In the genomic region with DNA sequence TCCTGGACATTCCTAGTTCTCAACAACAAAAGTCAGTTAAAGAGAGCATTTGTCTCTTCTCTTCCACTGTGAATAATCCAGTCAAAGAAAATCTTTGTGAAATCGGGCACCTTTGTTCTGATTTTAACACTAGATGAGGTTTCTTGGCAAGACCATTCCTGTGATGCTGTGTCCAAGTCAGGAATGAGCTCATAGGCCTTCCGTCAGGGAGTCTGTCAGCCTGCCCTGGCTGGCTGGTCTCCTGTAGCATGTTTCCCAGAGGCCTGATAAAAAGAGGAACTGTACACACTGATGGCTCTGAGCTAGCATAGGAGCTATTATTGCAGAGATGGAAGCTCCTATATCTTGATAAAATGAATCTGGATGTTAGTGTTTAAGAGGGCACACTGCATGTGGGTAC, we compare ENCODE assay signal across 12 mouse cellular contexts. TPM values are rescaled to one million over a fixed set of nuclear protein-coding genes. Genes with fewer than 3 reads are reported as not detected.
DNase-seq lines count a peak whose midpoint lies in the region; ATAC-seq and TF ChIP-seq lines count a peak whose summit lies in the region.
"Had no signal": no experiment of that assay in that cellular context is flagged by ENCODE, and none has a peak within 500 bp of the region (broad histone marks: within the 10 kb centered on the region; RNA-seq: fewer than 3 reads in every experiment).

No protein-coding gene starts in this region.

- ATAC-seq in heart, embryonic 13.5 days (ENCODE audit: extremely low read depth, insufficient number of reproducible peaks, low FRiP score, low TSS enrichment) = no peak
- no peak for ATAC-seq in intestine, postnatal 0 days

- H3K4me3 ChIP-seq in CH12.LX (replicated peaks in 1 of 3; ENCODE audit: low read depth in 2 of 3, low read length in 2 of 3, poor library complexity in 1 of 3) = no peak overlapping the region
- no peak overlapping the region for H3K4me3 ChIP-seq in cerebellum, adult 2 months (replicated peaks; ENCODE audit: insufficient read depth, low read depth, low read length)
- no peak overlapping the region for H3K4me3 ChIP-seq in heart, embryonic 13.5 days
- H3K4me3 ChIP-seq in intestine, postnatal 0 days (ENCODE audit: low read depth, low read length) = no peak overlapping the region
- no peak overlapping the region for H3K4me3 ChIP-seq in left cerebral cortex, adult 2 months
- H3K4me3 ChIP-seq: liver, embryonic 13.5 days had no signal

- no peak for TF ChIP-seq RAD21 in CH12.LX (IDR thresholded peaks at IDR 0.05; ENCODE audit: low read depth, low read length)

- no peaks in the 10 kb centered on the region for H3K27me3 ChIP-seq in CH12.LX (replicated peaks)
- H3K27me3 ChIP-seq in cerebellum, adult 2 months (ENCODE audit: control insufficient read depth, insufficient read depth, low read length) = no peaks in the 10 kb centered on the region
- no peaks in the 10 kb centered on the region for H3K27me3 ChIP-seq in heart, embryonic 13.5 days (replicated peaks)
- no peaks in the 10 kb centered on the region for H3K27me3 ChIP-seq in intestine, postnatal 0 days (replicated peaks; ENCODE audit: control insufficient read depth, insufficient read depth, low read length)
- H3K27me3 ChIP-seq: liver, embryonic 13.5 days had no signal

- H3K79me2 ChIP-seq in CH12.LX (replicated peaks; ENCODE audit: control insufficient read depth, extremely low read depth, insufficient read depth, poor library complexity, severe bottlenecking) = no peaks in the 10 kb centered on the region

- no peak overlapping the region for H3K27ac ChIP-seq in CH12.LX (ENCODE audit: insufficient read depth, low read depth)
- no peak overlapping the region for H3K27ac ChIP-seq in cerebellum, adult 2 months (ENCODE audit: insufficient read depth, low read length)
- peak overlapping the region; percentile 8; the same call in 1 of the 2 replicates for H3K27ac ChIP-seq in heart, embryonic 13.5 days (replicated peaks)
- no peak overlapping the region for H3K27ac ChIP-seq in intestine, postnatal 0 days (ENCODE audit: low read depth, low read length)
- no peak overlapping the region for H3K27ac ChIP-seq in left cerebral cortex, adult 2 months
- H3K27ac ChIP-seq: liver, embryonic 13.5 days had no signal

- TF ChIP-seq CTCF in CH12.LX (conservative IDR thresholded peaks at IDR 0.05 in 1 of 2, IDR thresholded peaks at IDR 0.05 in 1 of 2; ENCODE audit: low read depth in 2 of 2, low read length in 2 of 2) = no peak
- no peak for TF ChIP-seq CTCF in cerebellum, adult 2 months (IDR thresholded peaks at IDR 0.05; ENCODE audit: borderline replicate concordance, insufficient read depth, low read depth, low read length)
- TF ChIP-seq CTCF in intestine, postnatal 0 days (IDR thresholded peaks at IDR 0.05; ENCODE audit: low read depth) = no peak
- no peak for TF ChIP-seq CTCF in left cerebral cortex, adult 2 months (IDR thresholded peaks at IDR 0.05)

- no peak overlapping the region for H3K4me2 ChIP-seq in CH12.LX (ENCODE audit: insufficient read depth, low read depth, poor library complexity, severe bottlenecking)
- H3K4me2 ChIP-seq in heart, embryonic 13.5 days = no peak overlapping the region
- H3K4me2 ChIP-seq in intestine, postnatal 0 days (replicated peaks; ENCODE audit: low read depth) = no peak overlapping the region
- H3K4me2 ChIP-seq: liver, embryonic 13.5 days had no signal

- TF ChIP-seq POLR2A in CH12.LX (IDR thresholded peaks at IDR 0.05; ENCODE audit: low read depth, low read length) = no peak
- TF ChIP-seq POLR2A in cerebellum, adult 2 months (IDR thresholded peaks at IDR 0.05; ENCODE audit: borderline replicate concordance, insufficient read depth, low read length) = no peak

- H3K36me3 ChIP-seq in CH12.LX (replicated peaks in 1 of 2; ENCODE audit: control insufficient read depth in 1 of 2, insufficient read depth in 1 of 2, low read length in 1 of 2) = no peaks in the 10 kb centered on the region
- H3K36me3 ChIP-seq in heart, embryonic 13.5 days = no peaks in the 10 kb centered on the region
- H3K36me3 ChIP-seq in intestine, postnatal 0 days (ENCODE audit: control insufficient read depth, insufficient read depth) = no peaks in the 10 kb centered on the region
- H3K36me3 ChIP-seq: liver, embryonic 13.5 days had no signal

- DNase-seq in gastrocnemius, adult 18-20 months (ENCODE audit: low spot score) = peak; percentile 61
- no peak for DNase-seq in gastrocnemius, postnatal 36 days
- peak; percentile 21 for DNase-seq in CH12.LX (ENCODE audit: extremely low read depth)
- DNase-seq in cerebellum, adult 2 months = peak; percentile 55 to 80
- DNase-seq in frontal cortex, postnatal 25 days (ENCODE audit: low spot score in 2 of 2) = no peak
- no peak for DNase-seq in left cerebral cortex, adult 2 months (ENCODE audit: extremely low spot score in 1 of 2, low spot score in 2 of 2)
- DNase-seq: adrenal gland, adult 8-10 months; liver, embryonic 13.5 days; right cerebral cortex, adult 18-20 months had no signal

- no peak overlapping the region for H3K9ac ChIP-seq in CH12.LX (ENCODE audit: insufficient read depth, low read depth)
- no peak overlapping the region for H3K9ac ChIP-seq in heart, embryonic 13.5 days
- no peak overlapping the region for H3K9ac ChIP-seq in intestine, postnatal 0 days (ENCODE audit: low read depth, low read length)
- H3K9ac ChIP-seq: liver, embryonic 13.5 days had no signal

- H3K9me3 ChIP-seq in CH12.LX (replicated peaks; ENCODE audit: low read length) = no peaks in the 10 kb centered on the region
- no peaks in the 10 kb centered on the region for H3K9me3 ChIP-seq in heart, embryonic 13.5 days
- no peaks in the 10 kb centered on the region for H3K9me3 ChIP-seq in intestine, postnatal 0 days (ENCODE audit: control insufficient read depth)
- H3K9me3 ChIP-seq: liver, embryonic 13.5 days had no signal

- in situ Hi-C loops in CH12.LX (cut with MboI; ENCODE audit: low pct_ligation_motif_present, low pct_unique_long_range_greater_than_20kb, low sequenced_read_pairs) = no loop called here

- intact Hi-C loops in gastrocnemius, postnatal 36 days (cut with DNase I) = no loop called here
- intact Hi-C loops in left cerebral cortex, adult 2 months (cut with DNase I) = no loop called here

- no peak for TF ChIP-seq EP300 in CH12.LX (IDR thresholded peaks at IDR 0.05; ENCODE audit: low read length)

- H3K4me1 ChIP-seq in CH12.LX (ENCODE audit: control insufficient read depth in 1 of 2, insufficient read depth in 2 of 2) = peaks cover 7 to 21% of the 10 kb centered on the region in 2 experiments
- peaks cover 16% of the 10 kb centered on the region for H3K4me1 ChIP-seq in cerebellum, adult 2 months (ENCODE audit: control insufficient read depth, insufficient read depth, low read length)
- H3K4me1 ChIP-seq in heart, embryonic 13.5 days = peaks cover 19% of the 10 kb centered on the region
- no peaks in the 10 kb centered on the region for H3K4me1 ChIP-seq in intestine, postnatal 0 days (replicated peaks; ENCODE audit: control insufficient read depth, insufficient read depth, low read length)
- H3K4me1 ChIP-seq: liver, embryonic 13.5 days had no signal

- dilution Hi-C loops in CH12.LX (cut with MboI; ENCODE audit: extremely low pct_ligation_motif_present, extremely low pct_unique_long_range_greater_than_20kb, low sequenced_read_pairs) = no loop called here

- WGBS in cerebellum, adult 2 months = 6% methylated on average over 2 of the region's 2 CpGs
- 45% methylated on average over 2 of the region's 2 CpGs for whole genome bisulfite sequencing in heart, embryonic 13.5 days
- WGBS in intestine, postnatal 0 days = 74% methylated on average over 2 of the region's 2 CpGs

TF ChIP-seq in CH12.LX, 34 proteins besides CTCF, POLR2A, EP300 and RAD21:
- TF ChIP-seq ZMIZ1 (IDR thresholded peaks at IDR 0.05; ENCODE audit: low read depth, low read length) = no peak
- no peak for TF ChIP-seq BHLHE40 (IDR thresholded peaks at IDR 0.05; ENCODE audit: low read depth, low read length)
- no peak for TF ChIP-seq SMC3 (IDR thresholded peaks at IDR 0.05; ENCODE audit: low read depth, low read length)
- no peak for TF ChIP-seq JUND (conservative IDR thresholded peaks at IDR 0.05; ENCODE audit: low read depth, low read length)
- no peak for TF ChIP-seq KAT2A (IDR thresholded peaks at IDR 0.05; ENCODE audit: insufficient replicate concordance, low read length)
- TF ChIP-seq UBTF (IDR thresholded peaks at IDR 0.05; ENCODE audit: low read depth, low read length) = no peak
- no peak for TF ChIP-seq CHD1 (IDR thresholded peaks at IDR 0.05; ENCODE audit: low read depth, low read length)
- TF ChIP-seq MEF2A (IDR thresholded peaks at IDR 0.05; ENCODE audit: borderline replicate concordance, low read depth, low read length) = no peak
- TF ChIP-seq ZNF384 (IDR thresholded peaks at IDR 0.05; ENCODE audit: low read depth, low read length) = no peak
- TF ChIP-seq RCOR1 (conservative IDR thresholded peaks at IDR 0.05; ENCODE audit: low read depth, low read length) = no peak
- TF ChIP-seq NRF1 (IDR thresholded peaks at IDR 0.05; ENCODE audit: low read depth, low read length) = no peak
- no peak for TF ChIP-seq ZC3H11A (IDR thresholded peaks at IDR 0.05; ENCODE audit: low read depth, low read length)
- TF ChIP-seq POLR2AphosphoS2 (IDR thresholded peaks at IDR 0.05; ENCODE audit: low read depth, low read length) = no peak
- TF ChIP-seq TCF12 (IDR thresholded peaks at IDR 0.05; ENCODE audit: low read depth, low read length) = no peak
- TF ChIP-seq ZKSCAN1 (IDR thresholded peaks at IDR 0.05; ENCODE audit: borderline replicate concordance, low read depth, low read length) = no peak
- no peak for TF ChIP-seq JUN (IDR thresholded peaks at IDR 0.05; ENCODE audit: insufficient read depth, low read depth, low read length)
- no peak for TF ChIP-seq SIN3A (IDR thresholded peaks at IDR 0.05; ENCODE audit: low read length)
- no peak for TF ChIP-seq MXI1 (IDR thresholded peaks at IDR 0.05; ENCODE audit: low read depth, low read length)
- TF ChIP-seq MAZ (IDR thresholded peaks at IDR 0.05; ENCODE audit: low read depth, low read length) = no peak

RNA-seq across cellular contexts. Expression of gene Dpt, which starts 17.8 kb away (rescaled TPM):
- total RNA-seq in gastrocnemius, adult 18-20 months (2021) = 10 to 100 TPM; 47.4 to 53.0 TPM
- total RNA-seq in gastrocnemius, postnatal 36 days (2021) = 10 to 100 TPM; 48.2 to 49.4 TPM
- total RNA-seq in CH12.LX (2012; rRNA removed) = not detected in 2 replicates
- total RNA-seq in CH12.LX (2014; rRNA removed) = not detected in 2 replicates
- polyA plus RNA-seq in CH12.LX (2012; ENCODE audit: insufficient read length, low read depth) = not detected in 2 replicates
- polyA plus RNA-seq in cerebellum, adult 2 months (2012; rRNA removed) = 0.06 and 0.10 TPM in 2 replicates
- 8.4 and 9.4 TPM in 2 replicates for polyA plus RNA-seq in heart, embryonic 13.5 days (2015; fragmentation: Nextera tagmentation; extraction: Ambion mirVana)
- 22.6 and 27.9 TPM in 2 replicates for polyA plus RNA-seq in intestine, postnatal 0 days (2015; fragmentation: Nextera tagmentation; extraction: Ambion mirVana)
- under 1 TPM in 1 of 2 experiments, not detected in 1; 0.38 TPM for total RNA-seq in left cerebral cortex, adult 2 months (2021)
- total RNA-seq: monocyte, adult 5-6 weeks had no signal

Comparison
In these comparisons a context has a peak if more than half of its experiments do, and no peak if none do; other contexts are left out.
1. DNase-seq: peak in gastrocnemius, adult 18-20 months (single experiment), CH12.LX (single experiment) and cerebellum, adult 2 months (2 of 2); none in gastrocnemius, postnatal 36 days (0 of 2), frontal cortex, postnatal 25 days (0 of 2) and left cerebral cortex, adult 2 months (0 of 2).
2. RNA of gene Dpt, which starts 17.8 kb away (total RNA-seq): 47.4 to 53.0 TPM in gastrocnemius, adult 18-20 months and 48.2 to 49.4 TPM in gastrocnemius, postnatal 36 days; 0.38 TPM in left cerebral cortex, adult 2 months and not detected in CH12.LX; every median in the first group is over 10 times any median in the second.